Mouse (Mus musculus) skeletal muscle tissue, postnatal 0 days (tissue): ENCODE results near the gene Htr3b. TPM values are rescaled to one million over a fixed set of nuclear protein-coding genes. Genes with fewer than 3 reads are reported as not detected.

Experiments used
- polyA plus RNA-seq: library from polyadenylated mRNA; unstranded; fragments of >200 nt; fragmentation: Nextera tagmentation; extraction: Ambion mirVana; gene quantifications from 2 replicates; pipeline ENCODE4 v1.2.1, GENCODE M21; 2015

Htr3b gene
- polyA plus RNA-seq: 0.07 TPM in 1 of 2 replicates, not detected in the other

DNA sequence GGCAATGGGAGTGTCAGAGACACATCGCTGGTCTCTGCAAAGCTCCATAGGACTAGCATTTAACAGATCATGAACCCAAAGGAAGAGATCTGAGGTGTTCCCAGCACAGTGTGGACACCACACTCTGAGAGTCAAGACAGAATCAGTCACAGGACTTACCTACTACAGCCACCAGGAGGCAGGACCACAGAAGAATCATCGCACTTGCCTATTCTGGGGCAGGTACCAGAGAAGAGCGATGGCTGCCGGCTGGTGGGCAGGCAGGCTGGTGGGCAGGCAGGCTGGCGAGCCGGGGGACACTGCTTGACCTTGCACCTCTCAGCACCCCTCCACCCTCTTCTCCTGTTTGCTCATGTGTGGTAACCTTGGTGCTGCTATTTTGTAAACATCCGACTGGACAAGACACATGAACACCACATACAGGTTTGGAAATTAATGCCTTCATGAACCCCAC lies at the start of gene Htr3b:
TSS of gene Htr3b (minus strand) at position 404 of the 454 bp plus-strand sequence.

DNA sequence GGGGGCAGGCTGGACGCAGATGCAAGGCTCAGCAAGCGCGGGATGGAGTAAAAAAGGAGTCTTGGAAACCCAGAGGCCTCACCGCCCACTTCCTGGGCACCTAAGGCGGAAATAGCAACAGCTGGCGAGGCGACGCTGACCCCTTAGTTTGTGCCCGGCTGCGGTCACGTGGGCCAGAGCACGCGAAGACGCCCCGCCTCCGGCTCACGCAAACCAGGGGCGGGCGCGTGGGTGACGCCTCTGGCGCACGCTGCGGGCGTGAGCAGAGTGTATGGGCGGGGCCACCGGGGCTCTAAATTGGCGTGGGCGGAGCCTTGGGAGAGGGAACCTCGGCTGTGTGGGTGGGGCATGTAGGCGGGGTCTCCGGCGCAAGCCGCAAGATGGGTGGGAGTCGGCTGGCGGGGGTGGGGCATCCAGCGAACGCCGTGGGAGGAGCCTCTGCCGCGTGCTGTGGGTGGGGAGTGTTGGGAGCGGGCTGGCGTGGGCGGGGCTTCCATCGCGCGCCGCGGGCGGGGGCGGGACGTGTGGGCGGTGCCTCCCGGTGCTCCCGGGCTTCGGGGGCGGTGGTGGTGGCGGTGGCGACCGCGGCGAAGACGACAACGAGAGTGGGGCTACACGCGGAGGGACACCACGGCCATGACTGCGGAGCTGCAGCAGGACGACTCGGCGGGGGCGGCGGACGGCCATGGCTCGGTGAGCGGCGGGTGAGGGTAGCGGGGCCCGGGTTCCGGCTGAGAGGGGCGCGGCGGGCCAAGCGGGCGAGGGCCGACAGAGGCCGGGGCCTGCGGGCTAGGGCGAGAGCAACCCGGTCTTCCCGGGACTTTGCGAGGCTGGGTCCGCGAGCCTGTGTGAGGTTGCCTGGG lies 20.3 kb upstream of the Htr3b start, which contains the start of gene Usp28:
TSS of gene Usp28 (plus strand) at position 531 of the 863 bp plus-strand sequence.

DNA sequence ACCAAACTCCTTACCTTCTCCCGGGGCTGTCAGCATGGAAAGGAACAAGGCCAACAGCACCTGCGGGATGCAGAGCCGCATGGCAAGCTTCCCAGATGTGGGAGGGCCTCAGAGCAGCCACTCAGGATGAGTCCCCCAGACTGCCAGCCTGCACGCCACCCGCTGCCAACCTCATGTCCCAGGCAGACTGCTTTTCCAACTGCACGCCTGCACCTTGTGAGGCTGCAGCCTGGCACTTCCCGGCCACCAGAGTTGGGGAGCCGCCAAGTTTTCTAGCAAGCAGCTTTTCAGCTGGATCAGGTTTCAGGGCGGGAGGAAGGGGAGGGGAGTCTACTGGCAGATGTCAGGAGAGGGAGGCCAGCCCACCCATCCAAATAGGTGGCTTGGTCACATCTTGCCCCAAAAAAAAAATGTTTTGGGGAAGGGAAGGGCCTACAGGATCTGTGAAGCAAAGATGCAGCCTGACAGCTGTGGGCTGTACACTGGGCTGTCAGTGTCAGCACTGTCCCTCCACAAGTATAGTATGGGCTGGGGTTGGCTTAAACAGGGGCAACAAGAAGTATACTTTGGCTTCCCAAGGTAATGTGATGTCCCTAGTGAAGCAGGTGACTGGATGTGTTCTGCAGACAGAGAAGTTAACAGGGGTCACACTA lies 53.8 kb downstream of the Htr3b start, which contains the start of gene Htr3a:
TSS of gene Htr3a (minus strand) at position 215 of the 653 bp plus-strand sequence.

Other genes starting within 250 kb of the Htr3b start
- gene Zbtb16, start 128.8 kb downstream of the Htr3b start, polyA plus RNA-seq: 8.3 and 9.9 TPM in 2 replicates
- 0.13 TPM in 1 of 2 replicates, not detected in the other for gene Htr3a, start 53.9 kb downstream of the Htr3b start, polyA plus RNA-seq
- gene Usp28, start 20.4 kb upstream of the Htr3b start, polyA plus RNA-seq: 63.9 and 77.9 TPM in 2 replicates
- 13.1 and 14.0 TPM in 2 replicates for gene Zw10, start 90.6 kb upstream of the Htr3b start, polyA plus RNA-seq
- gene Tmprss5, start 116.3 kb upstream of the Htr3b start, polyA plus RNA-seq: 1.8 TPM in 2 replicates